In genomic region chr13:93342641-93343040, GRCm38 (mm10) we compare ENCODE assay signal across 26 mouse cellular contexts. TPM values are rescaled to one million over a fixed set of nuclear protein-coding genes. Genes with fewer than 3 reads are reported as not detected.
DNase-seq lines count a peak whose midpoint lies in the region; ATAC-seq and TF ChIP-seq lines count a peak whose summit lies in the region.
"Had no signal": no experiment of that assay in that cellular context is flagged by ENCODE, and none has a peak within 500 bp of the region (broad histone marks: within the 10 kb centered on the region; RNA-seq: fewer than 3 reads in every experiment).

No protein-coding gene starts in this region.

- no peaks in the 10 kb centered on the region for H3K27me3 ChIP-seq in midbrain, embryonic 11.5 days (ENCODE audit: control insufficient read depth, insufficient read depth, low read length)
- no peaks in the 10 kb centered on the region for H3K27me3 ChIP-seq in midbrain, postnatal 0 days (ENCODE audit: insufficient read depth, low read length)
- no peaks in the 10 kb centered on the region for H3K27me3 ChIP-seq in small intestine, adult 2 months (ENCODE audit: control insufficient read depth, insufficient read depth, low read length)
- H3K27me3 ChIP-seq: forebrain, embryonic 15.5 days; heart, embryonic 13.5 days; hindbrain, embryonic 13.5 days; midbrain, embryonic 15.5 days; neural tube, embryonic 13.5 days; stomach, embryonic 15.5 days had no signal

- H3K27ac ChIP-seq in midbrain, embryonic 11.5 days (ENCODE audit: low read depth, low read length), result no peak overlapping the region
- no peak overlapping the region for H3K27ac ChIP-seq in midbrain, postnatal 0 days (ENCODE audit: low read depth, low read length)
- H3K27ac ChIP-seq in small intestine, adult 2 months (ENCODE audit: insufficient read depth, low read depth, low read length), result peak overlapping the region; percentile 90
- H3K27ac ChIP-seq: embryonic facial prominence, embryonic 10.5 days; forebrain, embryonic 15.5 days; heart, adult 2 months; heart, embryonic 13.5 days; hindbrain, embryonic 13.5 days; midbrain, embryonic 15.5 days; neural tube, embryonic 13.5 days; stomach, embryonic 15.5 days had no signal

- intact Hi-C loops in left cerebral cortex, postnatal 14 days (cut with DNase I), result no loop called here

- no peak overlapping the region for H3K9ac ChIP-seq in midbrain, embryonic 11.5 days (ENCODE audit: low read length)
- no peak overlapping the region for H3K9ac ChIP-seq in midbrain, postnatal 0 days (replicated peaks; ENCODE audit: low read length, poor library complexity, severe bottlenecking)
- H3K9ac ChIP-seq: forebrain, embryonic 15.5 days; heart, embryonic 13.5 days; hindbrain, embryonic 13.5 days; midbrain, embryonic 15.5 days; neural tube, embryonic 13.5 days; stomach, embryonic 15.5 days had no signal

- H3K9me3 ChIP-seq in midbrain, embryonic 11.5 days (ENCODE audit: control insufficient read depth, low read length), result no peaks in the 10 kb centered on the region
- H3K9me3 ChIP-seq in midbrain, postnatal 0 days (ENCODE audit: low read length), result no peaks in the 10 kb centered on the region
- H3K9me3 ChIP-seq: embryonic facial prominence, embryonic 10.5 days; forebrain, embryonic 15.5 days; heart, embryonic 13.5 days; hindbrain, embryonic 13.5 days; midbrain, embryonic 15.5 days; neural tube, embryonic 13.5 days; stomach, embryonic 15.5 days had no signal

- no peak for TF ChIP-seq POLR2A in small intestine, adult 2 months (IDR thresholded peaks at IDR 0.05; ENCODE audit: low read depth, low read length)

- no peaks in the 10 kb centered on the region for H3K4me1 ChIP-seq in midbrain, embryonic 11.5 days (ENCODE audit: control insufficient read depth, insufficient read depth, low read length)
- H3K4me1 ChIP-seq in midbrain, postnatal 0 days (ENCODE audit: insufficient read depth, low read length), result no peaks in the 10 kb centered on the region
- peaks cover 4% of the 10 kb centered on the region; the same call in 1 of the 2 replicates for H3K4me1 ChIP-seq in small intestine, adult 2 months (ENCODE audit: control insufficient read depth, insufficient read depth, insufficient read length, low read length)
- H3K4me1 ChIP-seq: forebrain, embryonic 15.5 days; hindbrain, embryonic 13.5 days; midbrain, embryonic 15.5 days; neural tube, embryonic 13.5 days; stomach, embryonic 15.5 days had no signal

- ATAC-seq in midbrain, embryonic 11.5 days (ENCODE audit: low FRiP score), result no peak
- ATAC-seq in midbrain, postnatal 0 days (ENCODE audit: low FRiP score), result no peak
- ATAC-seq: forebrain, embryonic 15.5 days; midbrain, embryonic 15.5 days had no signal

- 83% methylated on average over 5 of the region's 5 CpGs for WGBS in midbrain, embryonic 11.5 days
- WGBS in midbrain, postnatal 0 days, result 86% methylated on average over 5 of the region's 5 CpGs
- 25% methylated on average over 5 of the region's 5 CpGs for WGBS in small intestine, adult 2 months

- H3K36me3 ChIP-seq in midbrain, embryonic 11.5 days (ENCODE audit: control insufficient read depth, insufficient read depth, low read length), result no peaks in the 10 kb centered on the region
- no peaks in the 10 kb centered on the region for H3K36me3 ChIP-seq in midbrain, postnatal 0 days (ENCODE audit: insufficient read depth, low read length)
- 0 out of 2 replicates have a peak, but pooled peaks cover 2% of the 10 kb centered on the region for H3K36me3 ChIP-seq in small intestine, adult 2 months (ENCODE audit: control insufficient read depth, insufficient read depth, low read length)
- H3K36me3 ChIP-seq: forebrain, embryonic 15.5 days; midbrain, embryonic 15.5 days; neural tube, embryonic 13.5 days; stomach, embryonic 15.5 days had no signal

- DNase-seq in kidney, adult 11 months, result peak; percentile 46
- no peak for DNase-seq in kidney, adult 18-20 months
- DNase-seq in midbrain, embryonic 11.5 days (ENCODE audit: low spot score, missing footprints), result peak; percentile 4
- no peak for DNase-seq in midbrain, postnatal 0 days (ENCODE audit: low spot score)
- peak; percentile 7 to 23 for DNase-seq in kidney, postnatal 4 days
- DNase-seq in adrenal gland, adult 18-20 months (ENCODE audit: low spot score in 2 of 2), result no peak
- DNase-seq in left cerebral cortex, postnatal 14 days (ENCODE audit: low spot score in 2 of 2), result no peak
- DNase-seq: adrenal gland, postnatal 25 days; cerebellum, postnatal 10 days; gastrocnemius, postnatal 14 days; heart, adult 2 months; heart, postnatal 14 days; layer of hippocampus, postnatal 36 days; lung, postnatal 4 days; right cerebral cortex, adult 18-20 months; right cerebral cortex, postnatal 4 days; thymus, postnatal 25 days had no signal

- TF ChIP-seq CTCF in midbrain, postnatal 0 days (IDR thresholded peaks at IDR 0.05), result no peak
- no peak for TF ChIP-seq CTCF in small intestine, adult 2 months (IDR thresholded peaks at IDR 0.05; ENCODE audit: extremely low read depth, insufficient read length, insufficient replicate concordance, low read depth, low read length)

- H3K4me2 ChIP-seq in midbrain, embryonic 11.5 days, result no peak overlapping the region
- H3K4me2 ChIP-seq in midbrain, postnatal 0 days (ENCODE audit: low read depth, low read length, poor library complexity, severe bottlenecking), result no peak overlapping the region
- H3K4me2 ChIP-seq: forebrain, embryonic 15.5 days; heart, embryonic 13.5 days; hindbrain, embryonic 13.5 days; midbrain, embryonic 15.5 days; neural tube, embryonic 13.5 days; stomach, embryonic 15.5 days had no signal

- no peak overlapping the region for H3K4me3 ChIP-seq in midbrain, embryonic 11.5 days (ENCODE audit: low read depth, low read length)
- H3K4me3 ChIP-seq in midbrain, postnatal 0 days (ENCODE audit: low read depth, low read length), result no peak overlapping the region
- no peak overlapping the region for H3K4me3 ChIP-seq in small intestine, adult 2 months (ENCODE audit: low read depth, low read length)
- H3K4me3 ChIP-seq: embryonic facial prominence, embryonic 10.5 days; forebrain, embryonic 15.5 days; heart, adult 2 months; heart, embryonic 13.5 days; hindbrain, embryonic 13.5 days; midbrain, embryonic 15.5 days; myocyte; neural tube, embryonic 13.5 days; stomach, embryonic 15.5 days had no signal

RNA-seq across cellular contexts. Expression of gene Homer1, which starts 43.2 kb away (rescaled TPM):
- 11.1 and 11.6 TPM in 2 replicates for polyA plus RNA-seq in midbrain, embryonic 11.5 days (2014; fragmentation: Nextera tagmentation; extraction: Ambion mirVana)
- total RNA-seq in midbrain, postnatal 0 days (2014; rRNA removed), result 64.4 and 81.0 TPM in 2 replicates
- 8.6 and 9.7 TPM in 2 replicates for polyA plus RNA-seq in midbrain, postnatal 0 days (2015; fragmentation: Nextera tagmentation; extraction: Ambion mirVana)
- polyA plus RNA-seq in small intestine, adult 2 months (2012; rRNA removed), result 1.6 and 3.4 TPM in 2 replicates
- total RNA-seq in adrenal gland, adult 18-20 months (2021), result 10 to 100 TPM; 52.7 to 66.7 TPM
- 100 to 1,000 TPM; 246 to 263 TPM for total RNA-seq in left cerebral cortex, postnatal 14 days (2021)

Comparison
In these comparisons a context has a peak if more than half of its experiments do, and no peak if none do; other contexts are left out.
1. DNase-seq: peak in kidney, adult 11 months (single experiment), midbrain, embryonic 11.5 days (single experiment) and kidney, postnatal 4 days (2 of 2); none in kidney, adult 18-20 months (single experiment), midbrain, postnatal 0 days (single experiment), adrenal gland, adult 18-20 months (0 of 2) and left cerebral cortex, postnatal 14 days (0 of 2).